Mouse (Mus musculus): ENCODE data around the gene Thrb.

DNA sequence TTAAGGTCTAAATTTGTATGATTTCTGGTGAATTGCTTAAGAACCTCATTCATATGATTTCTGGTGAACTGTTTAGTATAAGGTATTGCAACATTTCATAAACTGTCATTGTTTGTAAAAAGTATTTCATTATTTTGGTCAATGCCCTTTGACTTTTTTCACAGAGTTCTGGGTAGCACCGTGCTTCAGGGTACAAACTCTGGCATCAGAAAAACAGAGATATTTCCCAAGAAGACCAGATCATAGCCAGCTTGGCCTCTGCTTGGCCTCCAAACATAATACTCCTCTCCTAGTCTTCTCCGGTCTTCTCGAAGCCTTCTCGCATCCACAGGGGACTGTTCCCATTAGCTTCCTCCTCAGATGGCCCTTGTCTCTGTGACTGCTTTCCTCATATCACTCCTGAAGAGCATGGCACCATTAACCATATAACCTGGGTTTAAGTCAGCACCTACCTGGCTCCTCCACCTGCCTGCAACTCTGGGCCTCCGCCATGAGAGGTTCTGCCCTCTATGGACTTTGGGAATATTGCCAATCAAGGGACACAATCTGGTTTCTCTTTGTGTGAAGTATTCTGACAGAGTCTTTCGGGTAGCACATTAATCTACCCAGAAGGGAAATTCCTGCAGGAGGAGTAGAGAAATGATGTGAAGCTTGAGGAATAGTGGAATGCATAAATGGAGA is 239.8 kb downstream of the Thrb start:
- TF ChIP-seq GATA1 (IDR thresholded peaks at IDR 0.05; ENCODE audit: borderline replicate concordance, low read length) (no peak), FLI1 (IDR thresholded peaks at IDR 0.05; ENCODE audit: low read length) (no peak)
